Mouse (Mus musculus): ENCODE results near the gene Gmeb1.

- TF ChIP-seq EP300 (IDR thresholded peaks at IDR 0.05) (no peak), CTCF (IDR thresholded peaks at IDR 0.05) (no peak)
These were observed 23.0 kb downstream of the Gmeb1 start for GRCm38 (mm10) chr4:132238356-132238755.
